Mouse (Mus musculus): Measurements from ENCODE around the gene Ndufs2. TPM values are rescaled to one million over a fixed set of nuclear protein-coding genes. Genes with fewer than 3 reads are reported as not detected.
A peak's percentile ranks its signal among the peaks of the same experiment; 100 is the strongest.
"Not testable (repeated sequence)": the region's sequence is repeated elsewhere in the genome, so short reads cannot be mapped to it uniquely, and the experiment has no call there.

The Ndufs2 gene
- total RNA-seq, 2 experiments from 2014 or later: 468 to 578 TPM

GRCm38 (mm10) chr1:171256095-171256818 is 5.1 kb upstream of the Ndufs2 start:
- DNase-seq: no peak

DNA sequence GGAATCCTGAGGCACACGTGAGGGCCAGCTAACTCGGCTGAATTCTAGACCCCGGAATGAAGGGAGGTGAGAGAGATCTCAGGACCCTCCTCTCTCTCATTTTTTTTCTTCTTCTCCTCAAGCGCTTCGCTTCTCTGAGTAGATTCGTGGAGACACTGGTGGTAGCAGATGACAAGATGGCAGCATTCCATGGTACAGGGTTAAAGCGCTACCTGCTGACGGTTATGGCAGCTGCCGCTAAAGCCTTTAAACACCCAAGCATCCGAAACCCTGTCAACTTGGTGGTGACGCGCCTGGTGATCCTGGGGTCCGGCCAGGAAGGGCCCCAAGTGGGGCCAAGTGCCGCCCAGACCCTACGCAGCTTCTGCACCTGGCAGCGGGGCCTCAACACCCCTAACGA is 1.2 kb upstream of the Ndufs2 start:
- DNase-seq: no peak

DNA sequence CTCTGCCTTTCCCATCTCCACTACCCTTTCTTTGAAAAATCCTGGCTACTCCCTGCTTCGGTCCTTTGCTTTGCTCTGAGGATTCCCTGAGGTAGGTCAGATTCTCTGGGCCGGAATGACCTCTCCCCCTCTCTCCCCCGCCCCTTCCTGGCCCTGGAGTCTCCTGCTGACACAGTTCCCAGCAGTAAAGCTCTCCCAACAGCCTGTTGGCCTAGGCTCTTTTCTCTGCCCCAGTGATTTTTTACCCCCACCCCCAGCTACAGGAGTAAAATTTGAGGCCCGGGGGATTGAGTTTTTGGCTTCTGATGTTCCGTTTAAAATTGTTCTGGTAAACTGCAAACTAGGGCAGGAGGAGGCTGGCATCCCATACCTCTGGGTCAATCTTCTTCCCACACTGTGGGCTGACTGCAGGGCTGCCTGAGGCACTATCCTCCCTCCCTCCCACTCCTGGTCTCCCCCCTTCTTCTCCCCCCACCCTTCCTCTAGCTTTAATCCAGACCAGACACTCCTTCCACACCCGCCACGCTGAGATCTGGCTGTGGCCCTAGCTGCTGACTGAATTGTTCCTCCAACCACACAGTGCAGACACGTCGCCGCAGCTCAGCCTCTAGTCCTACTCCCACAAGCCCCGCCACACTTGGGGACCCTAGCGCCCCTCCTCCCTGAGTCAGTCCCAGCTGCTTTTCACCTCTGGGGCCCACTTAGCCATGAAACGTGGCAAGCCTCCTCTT is 571 bp upstream of the Ndufs2 start:
- peak; percentile 58 for DNase-seq

GRCm38 (mm10) chr1:171249913-171250600 is 1.1 kb downstream of the Ndufs2 start, which contains the start of gene Adamts4:
Gene Adamts4 (plus strand): TSS chr1:171250421.
- DNase-seq: peak; percentile 56

GRCm38 (mm10) chr1:171248386-171249226 is 2.6 kb downstream of the Ndufs2 start:
- DNase-seq: no peak

DNA sequence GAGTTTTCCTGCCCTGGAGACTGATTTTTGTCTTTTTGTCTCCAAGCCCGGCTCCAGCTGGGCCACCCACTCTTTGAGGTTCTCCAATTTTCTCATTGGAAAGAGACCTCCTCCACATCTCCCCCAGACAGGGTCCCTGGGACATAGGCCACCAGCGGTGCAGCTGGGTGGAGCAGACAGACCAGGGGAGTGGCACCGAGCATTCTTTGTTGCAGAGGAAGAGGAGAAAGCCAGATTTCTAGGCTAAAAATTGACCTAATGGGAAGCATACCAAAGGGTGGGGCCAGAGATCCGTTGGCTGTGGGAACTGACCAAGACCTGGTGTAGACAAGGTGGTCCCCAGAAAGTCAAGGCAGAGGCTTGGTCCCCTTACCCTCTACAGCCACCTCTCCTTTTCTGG is 3.3 kb downstream of the Ndufs2 start:
- no peak for DNase-seq

DNA sequence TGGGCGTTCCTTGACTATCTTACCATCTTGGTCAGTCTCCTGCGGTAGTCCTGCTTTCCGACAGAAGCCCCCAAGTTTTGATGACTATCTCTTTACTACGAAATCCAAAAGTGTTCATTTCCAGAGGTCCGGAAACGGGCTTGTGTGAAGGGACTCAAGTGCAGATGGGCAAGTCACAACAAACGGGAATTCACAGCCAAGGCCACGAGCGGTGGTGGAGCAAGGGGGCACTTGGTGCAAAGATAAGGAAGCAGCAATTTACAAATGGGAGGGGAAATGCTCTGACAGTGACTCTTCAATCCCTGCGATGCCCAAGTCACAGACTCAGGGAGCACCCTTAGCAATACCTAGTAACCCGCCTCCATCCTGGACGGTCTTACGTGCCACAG is 3.7 kb downstream of the Ndufs2 start:
- no peak for DNase-seq

DNA sequence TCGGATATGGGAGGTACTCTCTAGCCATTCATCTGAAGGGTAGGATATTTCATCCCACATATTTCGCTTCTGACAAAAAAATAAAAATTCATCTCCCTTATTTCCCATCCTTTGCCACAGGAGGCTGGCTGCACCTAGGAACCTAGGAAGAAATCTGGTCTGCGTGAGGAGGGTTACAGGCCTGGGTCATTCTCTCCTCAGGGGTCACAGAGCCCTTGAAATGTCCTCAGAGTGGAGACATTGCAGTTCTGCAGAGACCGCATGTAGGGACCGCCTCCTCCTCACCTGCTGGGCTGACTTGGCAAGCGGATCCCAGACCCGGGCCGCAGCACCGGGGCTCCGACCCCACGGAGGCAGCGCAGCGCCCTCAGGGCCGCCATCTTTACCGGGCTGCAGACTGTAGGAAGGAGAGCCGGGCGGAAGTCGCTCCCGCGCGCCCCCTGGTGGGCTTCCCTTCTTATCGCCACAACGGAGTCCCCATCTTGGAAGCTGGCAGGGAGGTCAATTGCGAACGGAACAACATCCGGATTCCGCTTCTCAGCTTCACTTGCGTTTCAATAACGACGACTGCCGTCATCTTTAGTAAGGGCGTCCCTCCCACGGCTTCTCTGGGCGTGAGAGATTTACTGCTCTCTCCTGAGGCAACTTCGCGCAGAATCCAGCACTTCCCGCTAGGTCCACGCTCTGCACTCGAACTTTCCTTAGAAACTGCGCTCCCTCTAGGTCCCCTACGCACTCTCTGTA is 4.3 kb downstream of the Ndufs2 start:
- peak; percentile 98 for DNase-seq

DNA sequence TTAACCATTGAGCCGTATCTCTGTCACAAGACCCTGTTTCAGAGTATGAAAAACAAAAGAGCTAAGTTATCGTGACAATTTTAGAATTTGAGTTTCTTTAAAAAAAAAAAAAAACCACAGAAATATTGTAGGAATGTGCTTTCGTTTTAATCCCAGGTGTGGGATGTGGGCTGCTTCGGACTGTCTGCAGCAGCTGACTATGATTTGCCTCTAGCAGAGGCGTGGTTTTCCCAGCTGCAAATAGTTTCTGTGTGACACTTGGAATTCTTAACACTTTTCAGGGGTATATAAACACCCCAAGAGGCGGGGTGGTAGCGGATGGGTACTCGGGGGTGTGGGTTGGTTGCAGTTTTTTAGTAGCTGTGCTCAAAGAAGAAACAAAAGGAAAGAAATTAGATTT is 5.8 kb downstream of the Ndufs2 start:
- no peak for DNase-seq

DNA sequence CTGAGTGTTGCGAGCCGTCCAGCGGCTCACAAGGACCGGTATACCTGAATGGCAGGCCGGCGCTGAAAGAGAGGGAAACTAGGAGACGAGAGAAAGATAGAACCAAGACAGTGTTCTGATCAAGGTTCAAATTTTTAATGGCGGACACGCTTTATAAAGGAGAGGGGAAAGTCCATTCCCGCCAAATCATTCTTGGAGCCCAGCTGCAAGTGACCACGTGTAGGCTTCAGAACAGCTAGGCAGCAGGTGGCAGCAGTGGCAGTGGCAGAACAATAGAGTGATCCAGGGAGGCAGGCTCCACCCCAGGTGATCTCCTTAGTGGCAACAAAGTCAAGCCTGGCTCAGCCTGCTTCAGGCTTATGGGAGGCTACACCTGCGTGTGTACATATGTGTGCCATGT is 9.2 kb downstream of the Ndufs2 start:
- DNase-seq: not testable (repeated sequence)

- DNase-seq: no peak
Measured at GRCm38 (mm10) chr1:171240911-171241310, 10.3 kb downstream of the Ndufs2 start.

GRCm38 (mm10) chr1:171239992-171240744 is 11.0 kb downstream of the Ndufs2 start:
- no peak for DNase-seq

GRCm38 (mm10) chr1:171238463-171238862 is 12.7 kb downstream of the Ndufs2 start:
- peak; percentile 47 for DNase-seq

DNA sequence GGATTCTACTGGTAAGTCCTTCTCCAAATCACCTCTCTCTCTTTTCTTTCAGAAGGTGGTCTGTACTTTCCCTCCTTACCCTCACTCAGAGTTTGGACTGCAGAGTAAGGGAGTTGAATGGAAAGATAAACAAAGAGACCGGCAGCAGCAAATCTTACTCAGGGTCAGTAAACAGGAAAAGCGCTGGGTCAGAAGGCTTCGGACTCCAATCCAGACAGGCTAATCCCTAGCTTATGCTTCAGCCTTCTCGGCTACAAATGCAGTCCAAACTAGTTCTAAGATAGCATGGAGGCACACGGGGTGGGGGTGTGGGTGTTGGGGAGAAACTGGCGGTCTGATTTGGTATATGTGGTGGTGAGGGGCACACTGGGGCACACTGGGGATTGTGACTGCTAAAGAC is 13.8 kb downstream of the Ndufs2 start:
- DNase-seq: no peak

- no peak for DNase-seq
Measured at GRCm38 (mm10) chr1:171235791-171236190, 15.4 kb downstream of the Ndufs2 start.

GRCm38 (mm10) chr1:171234538-171234937 is 16.6 kb downstream of the Ndufs2 start:
- no peak for DNase-seq

DNA sequence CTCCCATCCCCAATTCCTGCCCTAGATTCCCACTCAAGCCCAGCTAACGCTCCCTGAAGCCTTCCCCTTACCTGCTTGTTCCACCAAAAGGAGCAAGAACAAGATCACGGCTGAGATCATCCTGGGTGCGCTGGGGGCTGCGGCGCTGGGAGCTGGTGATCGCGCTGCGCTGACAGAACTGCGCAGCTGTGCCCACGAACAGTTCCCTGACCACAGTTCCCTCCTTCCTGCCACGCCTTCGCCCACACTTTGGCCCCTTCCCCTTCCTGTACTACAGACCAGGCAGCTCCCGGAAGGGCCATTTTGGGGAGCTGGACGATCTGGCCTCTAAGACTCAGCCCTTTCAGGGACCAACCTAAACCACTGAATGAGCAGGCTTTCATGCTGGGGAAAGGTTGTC is 17.1 kb downstream of the Ndufs2 start, which contains the start of gene Fcer1g:
TSS of gene Fcer1g (minus strand) at position 240 of the 400 bp plus-strand sequence.
- no peak for DNase-seq

GRCm38 (mm10) chr1:171232800-171233730 is 18.1 kb downstream of the Ndufs2 start:
- DNase-seq: no peak

- DNase-seq: no peak
Measured at GRCm38 (mm10) chr1:171232348-171232747, 18.8 kb downstream of the Ndufs2 start.

Measured in gastrocnemius, postnatal 10 days (tissue).